Comparison of ENCODE assay signal across 8 mouse cellular contexts in the genomic region with DNA sequence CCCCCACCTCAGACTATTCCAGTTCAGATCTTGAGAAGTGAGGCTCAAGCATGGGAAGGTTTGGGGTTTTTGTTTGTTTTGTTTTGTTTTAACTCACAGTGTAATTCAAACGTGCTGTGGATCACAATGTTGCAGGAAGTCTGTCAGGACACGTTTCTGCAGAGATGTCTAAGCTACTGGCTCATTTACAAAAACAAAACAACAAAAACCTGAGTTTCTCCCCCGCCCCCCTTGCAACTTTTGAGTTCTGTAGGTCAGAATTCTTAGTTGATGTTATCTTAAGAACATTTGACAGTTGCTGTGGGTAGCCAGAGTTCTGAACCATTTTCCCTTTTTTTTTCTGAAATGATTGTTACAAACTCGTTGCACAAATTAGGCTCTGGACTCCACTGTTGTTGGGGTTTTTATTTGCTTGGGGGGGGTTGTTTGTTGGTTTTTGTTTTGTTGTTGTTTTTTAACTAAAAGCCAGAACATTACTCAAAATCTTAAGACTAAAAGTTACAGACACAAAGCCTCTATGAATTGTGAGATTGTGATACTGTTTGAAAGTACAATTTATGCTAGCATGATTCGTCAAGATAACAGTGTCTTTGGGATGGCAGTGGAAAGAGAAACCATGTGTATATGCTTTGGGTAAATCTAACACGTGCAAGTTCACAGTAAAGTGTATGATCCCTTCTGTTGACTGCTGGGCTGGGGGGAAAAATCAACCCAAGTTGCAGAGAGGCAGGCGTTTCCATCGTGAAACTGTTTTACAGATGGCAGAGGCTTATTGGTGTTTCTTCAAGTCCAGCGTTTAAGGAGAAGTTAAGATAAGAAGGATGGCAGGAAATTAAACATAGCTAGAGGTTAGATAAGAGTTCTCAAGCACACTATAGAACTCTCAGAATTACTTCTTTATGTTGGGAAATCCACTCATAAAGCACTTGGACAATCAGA. TPM values are rescaled to one million over a fixed set of nuclear protein-coding genes. Genes with fewer than 3 reads are reported as not detected.
DNase-seq lines count a peak whose midpoint lies in the region; ATAC-seq and TF ChIP-seq lines count a peak whose summit lies in the region.

No protein-coding gene starts in this region.

- peak overlapping the region; percentile 70 for H3K4me2 ChIP-seq in heart, embryonic 16.5 days (ENCODE audit: low read depth, low read length)
- peak overlapping the region; percentile 55 for H3K4me2 ChIP-seq in hindbrain, embryonic 15.5 days
- H3K4me2 ChIP-seq in midbrain, embryonic 13.5 days (replicated peaks): peak overlapping the region; percentile 55

- H3K36me3 ChIP-seq in heart, embryonic 16.5 days (ENCODE audit: control insufficient read depth, insufficient read depth): no peaks in the 10 kb centered on the region
- H3K36me3 ChIP-seq in G1E (replicated peaks): peaks cover 6% of the 10 kb centered on the region
- H3K36me3 ChIP-seq in hindbrain, embryonic 15.5 days: no peaks in the 10 kb centered on the region
- H3K36me3 ChIP-seq in midbrain, embryonic 13.5 days: no peaks in the 10 kb centered on the region

- intact Hi-C loops in heart, postnatal 25 days (cut with DNase I): no loop called here

- no peak for DNase-seq in heart, postnatal 25 days (ENCODE audit: low spot score)
- no peak for DNase-seq in G1E (ENCODE audit: low spot score)
- no peak for DNase-seq in urinary bladder, postnatal 4 days (ENCODE audit: low spot score in 2 of 2)
- no peak for DNase-seq in cerebellum, adult 9-11 months
- DNase-seq in frontal cortex, postnatal 14 days (ENCODE audit: low spot score in 2 of 2): no peak

- no peaks in the 10 kb centered on the region for H3K9me3 ChIP-seq in heart, embryonic 16.5 days (replicated peaks; ENCODE audit: control insufficient read depth, low read length)
- no peaks in the 10 kb centered on the region for H3K9me3 ChIP-seq in G1E (replicated peaks)
- H3K9me3 ChIP-seq in hindbrain, embryonic 15.5 days: no peaks in the 10 kb centered on the region
- H3K9me3 ChIP-seq in midbrain, embryonic 13.5 days: no peaks in the 10 kb centered on the region

- H3K27me3 ChIP-seq in heart, embryonic 16.5 days (ENCODE audit: control insufficient read depth, insufficient read depth, low read length): no peaks in the 10 kb centered on the region
- H3K27me3 ChIP-seq in G1E (ENCODE audit: insufficient read depth, low read length): no peaks in the 10 kb centered on the region
- H3K27me3 ChIP-seq in hindbrain, embryonic 15.5 days: no peaks in the 10 kb centered on the region
- H3K27me3 ChIP-seq in midbrain, embryonic 13.5 days: peaks cover 6% of the 10 kb centered on the region; the same call in 1 of the 2 replicates

- H3K9ac ChIP-seq in heart, embryonic 16.5 days (ENCODE audit: low read length): peak overlapping the region; percentile 75
- peak overlapping the region; percentile 50; the same call in 1 of the 2 replicates for H3K9ac ChIP-seq in hindbrain, embryonic 15.5 days
- H3K9ac ChIP-seq in midbrain, embryonic 13.5 days (replicated peaks): peak overlapping the region; percentile 58

- ATAC-seq in heart, embryonic 16.5 days (replicated peaks; ENCODE audit: extremely low read depth, insufficient read depth, low FRiP score): no peak
- ATAC-seq in G1E (ENCODE audit: extremely low read depth, insufficient number of reproducible peaks, low FRiP score, poor library complexity, severe bottlenecking): peak; percentile 45
- ATAC-seq in hindbrain, embryonic 15.5 days (ENCODE audit: low FRiP score, low read depth): no peak
- no peak for ATAC-seq in midbrain, embryonic 13.5 days

- 16% methylated on average over 9 of the region's 9 CpGs for WGBS in heart, embryonic 16.5 days
- WGBS in hindbrain, embryonic 15.5 days: 34% methylated on average over 9 of the region's 9 CpGs
- 26% methylated on average over 9 of the region's 9 CpGs for WGBS in midbrain, embryonic 13.5 days

- H3K4me3 ChIP-seq in heart, embryonic 16.5 days (ENCODE audit: low read length): peak overlapping the region; percentile 75
- peak overlapping the region; percentile 75 for H3K4me3 ChIP-seq in G1E (ENCODE audit: low read depth, low read length)
- peak overlapping the region; percentile 54 for H3K4me3 ChIP-seq in hindbrain, embryonic 15.5 days
- peak overlapping the region; percentile 49 for H3K4me3 ChIP-seq in midbrain, embryonic 13.5 days (replicated peaks)

- TF ChIP-seq CTCF in G1E (IDR thresholded peaks at IDR 0.05; ENCODE audit: low read depth, low read length): no peak

- no peaks in the 10 kb centered on the region for H3K4me1 ChIP-seq in heart, embryonic 16.5 days (ENCODE audit: control insufficient read depth, insufficient read depth, low read length)
- peaks cover 10% of the 10 kb centered on the region for H3K4me1 ChIP-seq in G1E (ENCODE audit: insufficient read depth, low read depth, low read length)
- peaks cover 3% of the 10 kb centered on the region; the same call in 1 of the 2 replicates for H3K4me1 ChIP-seq in hindbrain, embryonic 15.5 days (replicated peaks)
- H3K4me1 ChIP-seq in midbrain, embryonic 13.5 days (replicated peaks): peaks cover 22% of the 10 kb centered on the region

- peak overlapping the region; percentile 79 for H3K27ac ChIP-seq in heart, embryonic 16.5 days (ENCODE audit: low read length)
- peak overlapping the region; percentile 88 for H3K27ac ChIP-seq in hindbrain, embryonic 15.5 days (replicated peaks)
- peak overlapping the region; percentile 83 for H3K27ac ChIP-seq in midbrain, embryonic 13.5 days

RNA-seq across cellular contexts. Expression of a gene that starts 0.8 kb away (rescaled TPM):
- polyA plus RNA-seq in heart, embryonic 16.5 days (2015; fragmentation: Nextera tagmentation; extraction: Ambion mirVana): 6.8 and 7.6 TPM in 2 replicates
- total RNA-seq in heart, postnatal 25 days (2021): 1 to 10 TPM; 2.4 to 2.9 TPM
- total RNA-seq in G1E (2014; fragmentation: Nextera tagmentation) (18.7 and 19.9 TPM in 2 replicates), G1E (2017) (11.2 and 11.3 TPM in 2 replicates)
- polyA plus RNA-seq in G1E (2012): 4.8 and 6.8 TPM in 2 replicates
- polyA plus RNA-seq in hindbrain, embryonic 15.5 days (2015; fragmentation: Nextera tagmentation; extraction: Ambion mirVana): 9.2 and 9.5 TPM in 2 replicates
- 7.6 and 10.9 TPM in 2 replicates for polyA plus RNA-seq in midbrain, embryonic 13.5 days (2015; fragmentation: Nextera tagmentation; extraction: Ambion mirVana)
